In the genomic region with DNA sequence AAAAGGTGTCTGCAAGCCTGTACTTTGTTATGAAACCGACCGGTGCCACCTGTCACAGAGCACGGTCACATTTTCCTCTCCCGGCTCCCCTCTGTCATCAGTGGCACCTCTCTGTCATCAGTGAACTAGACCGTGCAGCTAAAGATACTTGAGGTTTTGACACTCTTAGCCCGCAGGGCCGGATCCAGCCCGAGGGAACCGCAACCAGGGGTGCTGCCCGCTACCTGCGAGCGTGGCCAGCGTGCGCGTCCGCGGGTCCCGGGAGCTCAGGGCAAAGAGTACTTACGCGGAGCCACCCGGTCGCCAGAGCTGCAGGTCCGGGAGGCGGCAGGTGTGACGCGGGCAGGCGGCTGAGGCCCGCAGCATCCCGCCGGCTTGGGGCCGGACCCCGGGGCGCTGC, we compare ENCODE assay signal across 8 mouse cellular contexts. TPM values are rescaled to one million over a fixed set of nuclear protein-coding genes. Genes with fewer than 3 reads are reported as not detected.
DNase-seq lines count a peak whose midpoint lies in the region; ATAC-seq and TF ChIP-seq lines count a peak whose summit lies in the region.

No protein-coding gene starts in this region.

- peak overlapping the region; percentile 94 for H3K4me2 ChIP-seq in forebrain, embryonic 14.5 days (ENCODE audit: low read length)
- H3K4me2 ChIP-seq in intestine, embryonic 14.5 days (ENCODE audit: low read length): peak overlapping the region; percentile 68

- H3K27ac ChIP-seq in left cerebral cortex, adult 2 months: peak overlapping the region; percentile 90
- peak overlapping the region; percentile 96 for H3K27ac ChIP-seq in forebrain, embryonic 14.5 days (ENCODE audit: low read depth, low read length)
- peak overlapping the region; percentile 29; the same call in 1 of the 2 replicates for H3K27ac ChIP-seq in intestine, embryonic 14.5 days (ENCODE audit: low read depth)
- H3K27ac ChIP-seq in liver, adult 2 months (replicated peaks; ENCODE audit: insufficient read depth, low read depth, low read length): no peak overlapping the region

- peaks cover 11% of the 10 kb centered on the region for H3K36me3 ChIP-seq in forebrain, embryonic 14.5 days (ENCODE audit: control insufficient read depth, insufficient read depth, low read length)
- H3K36me3 ChIP-seq in intestine, embryonic 14.5 days (ENCODE audit: control insufficient read depth, insufficient read depth, low read length): peaks cover 11% of the 10 kb centered on the region
- no peaks in the 10 kb centered on the region for H3K36me3 ChIP-seq in liver, adult 2 months (ENCODE audit: control insufficient read depth, insufficient read depth, low read length)

- peak overlapping the region; percentile 88 for H3K9ac ChIP-seq in forebrain, embryonic 14.5 days (ENCODE audit: low read length)
- H3K9ac ChIP-seq in intestine, embryonic 14.5 days (ENCODE audit: low read length): peak overlapping the region; percentile 29
- peak overlapping the region; percentile 1; the same call in 1 of the 2 replicates for H3K9ac ChIP-seq in liver, adult 2 months (ENCODE audit: low read depth, low read length)

- H3K79me2 ChIP-seq in liver, adult 2 months (ENCODE audit: control insufficient read depth, insufficient read depth, low read length): peaks cover 6% of the 10 kb centered on the region; the same call in 1 of the 2 replicates

- no peak for TF ChIP-seq POLR2A in liver, adult 2 months (IDR thresholded peaks at IDR 0.05; ENCODE audit: extremely low read depth, insufficient read depth, low read length)

- ATAC-seq in forebrain, embryonic 14.5 days: peak; percentile 2; the same call in 1 of the 2 replicates
- 0 out of 2 replicates have a peak, but pooled peaks have one; percentile 0 for ATAC-seq in intestine, embryonic 14.5 days (replicated peaks; ENCODE audit: low FRiP score, low TSS enrichment, low read depth)
- 0 out of 2 replicates have a peak, but pooled peaks have one; percentile 11 for ATAC-seq in neutrophil, adult 5-6 weeks (ENCODE audit: extremely low read depth, insufficient number of reproducible peaks, low FRiP score, poor library complexity, severe bottlenecking)

- no peaks in the 10 kb centered on the region for H3K9me3 ChIP-seq in forebrain, embryonic 14.5 days (replicated peaks; ENCODE audit: control insufficient read depth, low read length)
- no peaks in the 10 kb centered on the region for H3K9me3 ChIP-seq in intestine, embryonic 14.5 days (ENCODE audit: control insufficient read depth, low read length)

- 1% methylated on average over 33 of the region's 33 CpGs for WGBS in forebrain, embryonic 14.5 days
- 1% methylated on average over 33 of the region's 33 CpGs for WGBS in intestine, embryonic 14.5 days
- WGBS in liver, adult 2 months: 2% methylated on average over 29 of the region's 33 CpGs

- TF ChIP-seq CTCF in left cerebral cortex, adult 2 months (IDR thresholded peaks at IDR 0.05): no peak
- no peak for TF ChIP-seq CTCF in liver, adult 2 months (IDR thresholded peaks at IDR 0.05; ENCODE audit: low read depth, low read length)

- intact Hi-C loops in left cerebral cortex, adult 2 months (cut with DNase I): loop anchor here (10.0 kb wide), 1 partner anchor 427 kb away; the partner anchor contains the start of gene Kmt5a

- no peaks in the 10 kb centered on the region for H3K27me3 ChIP-seq in forebrain, embryonic 14.5 days (replicated peaks; ENCODE audit: control insufficient read depth, insufficient read depth, low read length)
- peaks cover 24% of the 10 kb centered on the region for H3K27me3 ChIP-seq in intestine, embryonic 14.5 days (replicated peaks; ENCODE audit: control insufficient read depth, insufficient read depth, low read length)
- H3K27me3 ChIP-seq in liver, adult 2 months (ENCODE audit: control insufficient read depth, insufficient read depth, low read length): peaks cover 8% of the 10 kb centered on the region

- H3K4me3 ChIP-seq in left cerebral cortex, adult 2 months: peak overlapping the region; percentile 92
- H3K4me3 ChIP-seq in forebrain, embryonic 14.5 days (ENCODE audit: low read depth, low read length): peak overlapping the region; percentile 93
- H3K4me3 ChIP-seq in intestine, embryonic 14.5 days (ENCODE audit: low read depth, low read length): peak overlapping the region; percentile 57
- peak overlapping the region; percentile 80; the same call in 1 of the 2 replicates for H3K4me3 ChIP-seq in liver, adult 2 months (ENCODE audit: insufficient read depth, low read depth, low read length)

- H3K4me1 ChIP-seq in forebrain, embryonic 14.5 days (ENCODE audit: control insufficient read depth, insufficient read depth, low read length): peaks cover 24% of the 10 kb centered on the region
- H3K4me1 ChIP-seq in intestine, embryonic 14.5 days (replicated peaks; ENCODE audit: control insufficient read depth, insufficient read depth, low read length): peaks cover 12% of the 10 kb centered on the region
- H3K4me1 ChIP-seq in liver, adult 2 months (ENCODE audit: control insufficient read depth, insufficient read depth, low read length): peaks cover 3% of the 10 kb centered on the region; the same call in 1 of the 2 replicates

- peak in 1 of 2 experiments; percentile 50 for DNase-seq in left cerebral cortex, adult 2 months (ENCODE audit: extremely low spot score in 1 of 2, low spot score in 2 of 2)
- no peak for DNase-seq in left cerebral cortex, adult 11 months (ENCODE audit: low spot score)
- DNase-seq in adrenal gland, postnatal 36 days: peak; percentile 15 to 43
- DNase-seq in forebrain, embryonic 14.5 days (ENCODE audit: low spot score): peak; percentile 17
- DNase-seq in intestine, embryonic 14.5 days (ENCODE audit: low spot score): peak; percentile 67
- DNase-seq in liver, adult 2 months (ENCODE audit: extremely low read depth, low read depth, low spot score): no peak
- DNase-seq in gastrocnemius, postnatal 4 days (ENCODE audit: low spot score in 2 of 2): no peak

RNA-seq across cellular contexts. Expression of gene Ccdc92, which starts 0.8 kb away (rescaled TPM):
- total RNA-seq in left cerebral cortex, adult 2 months (2021): 10 to 100 TPM; 80.9 to 86.3 TPM
- 1 to 10 TPM; 5.5 to 5.8 TPM for total RNA-seq in adrenal gland, postnatal 36 days (2021)
- 23.6 and 31.3 TPM in 2 replicates for polyA plus RNA-seq in forebrain, embryonic 14.5 days (2014; fragmentation: Nextera tagmentation; extraction: Ambion mirVana)
- polyA plus RNA-seq in intestine, embryonic 14.5 days (2014; fragmentation: Nextera tagmentation; extraction: Ambion mirVana): 6.8 and 7.4 TPM in 2 replicates
- total RNA-seq in liver, adult 2 months (2014; rRNA removed): 0.13 TPM in 1 of 2 replicates, not detected in the other
- polyA plus RNA-seq in liver, adult 2 months (2012; rRNA removed): 0.16 and 0.29 TPM in 2 replicates
- 2.4 and 3.6 TPM in 2 replicates for total RNA-seq in neutrophil, adult 5-6 weeks (2017)
- total RNA-seq in gastrocnemius, postnatal 4 days (2021): under 1 TPM; 0.49 to 0.60 TPM

RNA-seq across cellular contexts. Expression of gene Zfp664, which starts 1.0 kb away (rescaled TPM):
- total RNA-seq in left cerebral cortex, adult 2 months (2021): 10 to 100 TPM; 68.4 to 77.1 TPM
- total RNA-seq in adrenal gland, postnatal 36 days (2021): 10 to 100 TPM; 55.2 to 58.6 TPM
- 94.6 and 105 TPM in 2 replicates for polyA plus RNA-seq in forebrain, embryonic 14.5 days (2014; fragmentation: Nextera tagmentation; extraction: Ambion mirVana)
- polyA plus RNA-seq in intestine, embryonic 14.5 days (2014; fragmentation: Nextera tagmentation; extraction: Ambion mirVana): 69.6 and 81.1 TPM in 2 replicates
- total RNA-seq in liver, adult 2 months (2014; rRNA removed): 12.2 and 14.2 TPM in 2 replicates
- 5.3 and 6.1 TPM in 2 replicates for polyA plus RNA-seq in liver, adult 2 months (2012; rRNA removed)
- total RNA-seq in neutrophil, adult 5-6 weeks (2017): 15.0 and 25.4 TPM in 2 replicates
- total RNA-seq in gastrocnemius, postnatal 4 days (2021): 10 to 100 TPM; 35.5 to 35.6 TPM

Comparison
In these comparisons a context has a peak if more than half of its experiments do, and no peak if none do; other contexts are left out.
1. DNase-seq: peak in adrenal gland, postnatal 36 days (2 of 2), forebrain, embryonic 14.5 days (single experiment) and intestine, embryonic 14.5 days (single experiment); none in left cerebral cortex, adult 11 months (single experiment), liver, adult 2 months (single experiment) and gastrocnemius, postnatal 4 days (0 of 2).
2. H3K9ac ChIP-seq: peak in every context shown above with its lines; median percentile 88 in forebrain, embryonic 14.5 days; 29 in intestine, embryonic 14.5 days; 1 in liver, adult 2 months.
3. RNA of gene Ccdc92, which starts 0.8 kb away (total RNA-seq): 80.9 to 86.3 TPM in left cerebral cortex, adult 2 months; 5.5 to 5.8 TPM in adrenal gland, postnatal 36 days, 2.4 to 3.6 TPM in neutrophil, adult 5-6 weeks, 0.49 to 0.60 TPM in gastrocnemius, postnatal 4 days and 0.13 TPM in liver, adult 2 months; every median in the first group is over 10 times any median in the second.
4. Peak in every context shown above with its lines, with median percentiles within 50 percentile points of each other: H3K4me3 ChIP-seq and ATAC-seq.